Mouse (Mus musculus): ENCODE data around the gene Eif4e1b.
A peak's percentile ranks its signal among the peaks of the same experiment; 100 is the strongest.

Eif4e1b gene

GRCm38 (mm10) chr13:54803010-54803409, 19.2 kb downstream of the Eif4e1b start:
- no peak for DNase-seq

- DNase-seq, result peak; percentile 39
Observed at GRCm38 (mm10) chr13:54805134-54805838, 21.5 kb downstream of the Eif4e1b start.

GRCm38 (mm10) chr13:54806434-54806976, 22.7 kb downstream of the Eif4e1b start:
- no peak for DNase-seq

- DNase-seq, result no peak
Observed at GRCm38 (mm10) chr13:54808067-54808466, 24.3 kb downstream of the Eif4e1b start.

- DNase-seq, result peak; percentile 57
Observed at GRCm38 (mm10) chr13:54811476-54811875, 27.7 kb downstream of the Eif4e1b start.

- DNase-seq, result no peak
Observed at GRCm38 (mm10) chr13:54813381-54813780, 29.6 kb downstream of the Eif4e1b start.

GRCm38 (mm10) chr13:54818399-54819254, 34.8 kb downstream of the Eif4e1b start:
- no peak for DNase-seq

- DNase-seq, result no peak
Observed at GRCm38 (mm10) chr13:54821106-54821505, 37.3 kb downstream of the Eif4e1b start.

GRCm38 (mm10) chr13:54821931-54822330, 38.1 kb downstream of the Eif4e1b start:
- no peak for DNase-seq

GRCm38 (mm10) chr13:54824111-54824931, 40.5 kb downstream of the Eif4e1b start:
- no peak for DNase-seq

- DNase-seq, result no peak
Observed at GRCm38 (mm10) chr13:54827992-54828391, 44.2 kb downstream of the Eif4e1b start.

- DNase-seq, result no peak
Observed at GRCm38 (mm10) chr13:54828508-54828907, 44.7 kb downstream of the Eif4e1b start.

GRCm38 (mm10) chr13:54829450-54829849, 45.7 kb downstream of the Eif4e1b start:
- DNase-seq, result no peak

- DNase-seq, result no peak
Observed at GRCm38 (mm10) chr13:54836351-54837030, 52.7 kb downstream of the Eif4e1b start.

GRCm38 (mm10) chr13:54837061-54837460, 53.3 kb downstream of the Eif4e1b start:
- no peak for DNase-seq

- peak; percentile 63 for DNase-seq
Observed at GRCm38 (mm10) chr13:54837471-54837889, 53.7 kb downstream of the Eif4e1b start.
